Mouse (Mus musculus): ENCODE results near the gene Smarcal1. TPM values are rescaled to one million over a fixed set of nuclear protein-coding genes. Genes with fewer than 3 reads are reported as not detected.
A peak's percentile ranks its signal among the peaks of the same experiment; 100 is the strongest.

Smarcal1 gene
- 10 to 100 TPM; 32.3 to 34.7 TPM for total RNA-seq (2021)

- DNase-seq, result peak; percentile 93
Measured at GRCm38 (mm10) chr1:72582947-72583731, at the start of gene Smarcal1. Gene Smarcal1 (plus strand): TSS chr1:72583251.

GRCm38 (mm10) chr1:72533439-72533838, 49.6 kb upstream of the Smarcal1 start:
- DNase-seq, result no peak

- DNase-seq, result no peak
Measured at GRCm38 (mm10) chr1:72535725-72536571, 47.1 kb upstream of the Smarcal1 start.

GRCm38 (mm10) chr1:72536611-72537351, 46.3 kb upstream of the Smarcal1 start, which contains the start of gene March4:
Gene March4 (minus strand): TSS chr1:72536930.
- peak; percentile 90 for DNase-seq

GRCm38 (mm10) chr1:72538266-72538665, 44.8 kb upstream of the Smarcal1 start:
- DNase-seq, result no peak

GRCm38 (mm10) chr1:72550317-72550716, 32.7 kb upstream of the Smarcal1 start:
- no peak for DNase-seq

GRCm38 (mm10) chr1:72556471-72556870, 26.6 kb upstream of the Smarcal1 start:
- DNase-seq, result no peak

GRCm38 (mm10) chr1:72558625-72559024, 24.4 kb upstream of the Smarcal1 start:
- DNase-seq, result no peak

- DNase-seq, result no peak
Measured at GRCm38 (mm10) chr1:72564334-72564962, 18.6 kb upstream of the Smarcal1 start.

- DNase-seq, result no peak
Measured at GRCm38 (mm10) chr1:72567056-72567455, 16.0 kb upstream of the Smarcal1 start.

- no peak for DNase-seq
Measured at GRCm38 (mm10) chr1:72568725-72569124, 14.3 kb upstream of the Smarcal1 start.

GRCm38 (mm10) chr1:72574047-72574446, 9.0 kb upstream of the Smarcal1 start:
- no peak for DNase-seq

GRCm38 (mm10) chr1:72574608-72575007, 8.4 kb upstream of the Smarcal1 start:
- DNase-seq, result no peak

- DNase-seq, result no peak
Measured at GRCm38 (mm10) chr1:72575121-72575520, 7.9 kb upstream of the Smarcal1 start.

GRCm38 (mm10) chr1:72577481-72577922, 5.5 kb upstream of the Smarcal1 start:
- no peak for DNase-seq

GRCm38 (mm10) chr1:72578351-72578750, 4.7 kb upstream of the Smarcal1 start:
- no peak for DNase-seq

GRCm38 (mm10) chr1:72578806-72579205, 4.2 kb upstream of the Smarcal1 start:
- no peak for DNase-seq

GRCm38 (mm10) chr1:72583906-72584305, 855 bp downstream of the Smarcal1 start:
- DNase-seq, result no peak

- no peak for DNase-seq
Measured at GRCm38 (mm10) chr1:72585971-72586875, 3.2 kb downstream of the Smarcal1 start.

- DNase-seq, result no peak
Measured at GRCm38 (mm10) chr1:72587532-72587931, 4.5 kb downstream of the Smarcal1 start.

GRCm38 (mm10) chr1:72588763-72589162, 5.7 kb downstream of the Smarcal1 start:
- no peak for DNase-seq
